Mouse (Mus musculus) testis, postnatal 10 days (tissue): ENCODE measurements around the gene Atp6v1g2.

Experiments used
- DNase-seq: peaks from one replicate; pipeline ENCODE4 v3.0.0; 2021; ENCODE audit warnings: low spot score

The Atp6v1g2 gene

GRCm38 (mm10) chr17:35233114-35233980 is at the start of gene Atp6v1g2:
Gene Atp6v1g2 (plus strand): TSS chr17:35233660.
- no peak for DNase-seq

GRCm38 (mm10) chr17:35185639-35186611 is 47.5 kb upstream of the Atp6v1g2 start:
- peak; percentile 93 for DNase-seq

GRCm38 (mm10) chr17:35186681-35187080 is 46.8 kb upstream of the Atp6v1g2 start:
- DNase-seq = no peak

- no peak for DNase-seq
Measured at GRCm38 (mm10) chr17:35187345-35187744, 46.1 kb upstream of the Atp6v1g2 start.

DNA sequence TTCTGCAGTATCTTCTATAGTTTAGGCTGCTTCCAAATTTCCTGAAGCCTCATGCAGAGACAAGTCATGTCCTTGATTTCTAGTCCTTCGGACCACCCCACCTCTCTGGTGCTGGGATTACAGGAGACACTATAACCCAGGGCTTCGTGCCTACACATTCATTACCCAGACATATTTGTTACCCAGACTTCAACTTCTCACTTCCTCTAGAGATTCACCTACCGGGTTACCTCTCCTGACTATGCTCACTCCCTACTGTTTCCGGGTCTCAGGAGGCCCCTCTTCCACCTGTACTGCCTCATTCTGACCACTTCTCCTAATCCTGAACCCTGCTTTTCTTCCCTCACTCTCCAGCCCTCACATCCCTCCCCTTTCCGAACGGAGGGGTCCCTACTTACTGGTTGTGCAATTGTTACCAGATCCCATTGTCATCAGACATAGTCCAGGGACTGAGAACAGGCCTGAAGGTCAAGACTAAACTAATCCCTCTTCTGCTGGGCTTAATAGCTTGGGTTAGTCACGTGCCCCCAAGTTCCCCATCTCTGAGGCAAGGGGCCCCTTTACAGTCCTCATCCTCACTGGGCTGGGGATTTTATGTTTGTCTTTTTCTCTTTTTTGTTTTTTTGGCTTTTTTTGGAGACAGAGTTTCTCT is 45.4 kb upstream of the Atp6v1g2 start, which contains the start of gene Lst1:
Gene Lst1 (minus strand): TSS at position 481 of the 652 bp plus-strand sequence.
- DNase-seq = no peak

DNA sequence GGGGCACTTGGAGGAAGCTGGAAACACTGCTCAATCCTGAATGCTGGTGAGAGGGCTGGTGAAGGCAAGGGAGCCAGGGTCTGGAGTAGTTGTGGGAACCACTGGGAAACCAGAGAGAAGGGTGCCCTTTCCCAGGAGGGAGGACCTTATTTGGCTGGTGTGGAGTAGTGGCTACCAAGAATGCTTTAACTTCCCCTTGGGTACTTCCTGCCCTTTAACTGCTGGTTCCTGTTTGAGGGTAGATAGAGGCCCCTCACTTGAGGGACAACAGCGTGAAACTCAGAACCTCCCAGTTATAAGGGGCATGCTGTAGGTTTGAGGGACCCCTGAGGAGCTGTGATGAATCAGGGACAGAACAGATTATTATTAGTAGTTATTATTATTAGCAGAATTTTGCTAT is 44.3 kb upstream of the Atp6v1g2 start:
- DNase-seq = no peak

GRCm38 (mm10) chr17:35190096-35190495 is 43.4 kb upstream of the Atp6v1g2 start:
- DNase-seq = no peak

DNA sequence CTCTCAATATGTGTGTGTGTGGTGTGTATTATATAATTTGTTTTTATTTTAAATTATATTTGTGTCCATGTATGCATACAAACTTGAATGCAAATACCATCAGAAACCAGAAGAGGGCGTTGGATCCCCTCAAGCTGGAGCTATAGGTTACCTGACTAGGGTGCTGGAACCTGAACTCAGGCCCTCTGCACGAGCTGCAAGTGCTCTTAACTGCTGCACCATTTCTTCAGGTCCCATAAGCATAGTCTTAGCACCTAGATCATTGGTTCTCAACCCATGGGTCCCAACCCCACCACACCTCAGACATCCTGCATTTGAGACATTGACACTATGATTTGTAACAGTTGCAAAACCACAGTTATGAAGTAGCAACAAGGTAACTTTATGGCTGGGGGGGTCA is 41.7 kb upstream of the Atp6v1g2 start:
- no peak for DNase-seq

GRCm38 (mm10) chr17:35192924-35193323 is 40.5 kb upstream of the Atp6v1g2 start:
- no peak for DNase-seq

DNA sequence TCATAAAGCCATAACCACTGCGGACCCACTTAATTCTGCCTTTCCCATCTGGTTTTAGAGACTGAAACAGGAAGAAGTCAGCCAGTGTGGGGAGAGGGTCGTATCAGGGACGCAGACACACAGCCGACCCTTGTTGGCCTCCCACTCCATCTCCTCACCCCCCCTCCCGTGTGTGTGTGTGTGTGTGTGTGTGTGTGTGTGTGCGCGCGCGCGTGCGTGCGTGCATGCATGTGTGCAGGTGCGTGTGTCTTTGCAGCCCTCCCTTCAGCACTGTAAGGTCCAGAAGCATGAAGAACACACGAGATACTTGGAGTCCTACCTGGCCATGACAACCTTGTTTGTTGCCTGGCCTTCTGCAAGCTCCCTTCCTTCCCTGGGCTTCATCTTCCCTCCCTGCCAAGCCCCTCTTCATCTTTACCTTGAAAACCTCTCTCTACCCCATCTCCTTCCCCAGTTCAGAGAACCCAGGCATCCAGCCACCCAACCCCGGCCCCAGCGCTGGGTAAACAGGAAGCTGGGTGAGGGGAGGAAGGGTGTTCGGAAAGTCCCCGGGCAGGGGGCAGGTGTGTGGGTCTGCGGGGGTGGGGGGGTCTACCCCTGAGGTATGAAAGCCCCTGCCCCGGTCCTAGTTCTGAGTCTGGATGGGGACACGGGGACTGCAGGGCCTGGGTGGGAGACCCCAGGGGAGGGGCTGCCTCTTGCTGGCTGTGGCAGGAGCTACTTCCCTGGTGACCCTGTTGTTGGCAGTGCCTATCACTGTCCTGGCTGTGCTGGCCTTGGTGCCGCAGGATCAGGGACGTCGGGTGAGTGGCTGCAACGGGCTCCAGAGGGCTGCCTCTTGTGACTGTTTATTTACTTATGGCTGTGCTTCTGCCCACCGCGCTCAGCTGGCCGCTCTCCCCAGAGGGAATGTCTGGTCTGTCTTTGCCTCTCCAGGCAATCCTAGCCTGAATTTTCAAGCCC is 39.3 kb upstream of the Atp6v1g2 start, which contains the start of gene Ltb:
Gene Ltb (plus strand): TSS at position 559 of the 963 bp plus-strand sequence.
- no peak for DNase-seq

- no peak for DNase-seq
Measured at GRCm38 (mm10) chr17:35194844-35195630, 38.4 kb upstream of the Atp6v1g2 start.

GRCm38 (mm10) chr17:35195631-35196320 is 37.7 kb upstream of the Atp6v1g2 start:
- peak; percentile 93 for DNase-seq

- DNase-seq = no peak
Measured at GRCm38 (mm10) chr17:35196321-35196641, 37.2 kb upstream of the Atp6v1g2 start.

- DNase-seq = no peak
Measured at GRCm38 (mm10) chr17:35197126-35197525, 36.3 kb upstream of the Atp6v1g2 start.

- DNase-seq = no peak
Measured at GRCm38 (mm10) chr17:35198029-35198428, 35.4 kb upstream of the Atp6v1g2 start.

DNA sequence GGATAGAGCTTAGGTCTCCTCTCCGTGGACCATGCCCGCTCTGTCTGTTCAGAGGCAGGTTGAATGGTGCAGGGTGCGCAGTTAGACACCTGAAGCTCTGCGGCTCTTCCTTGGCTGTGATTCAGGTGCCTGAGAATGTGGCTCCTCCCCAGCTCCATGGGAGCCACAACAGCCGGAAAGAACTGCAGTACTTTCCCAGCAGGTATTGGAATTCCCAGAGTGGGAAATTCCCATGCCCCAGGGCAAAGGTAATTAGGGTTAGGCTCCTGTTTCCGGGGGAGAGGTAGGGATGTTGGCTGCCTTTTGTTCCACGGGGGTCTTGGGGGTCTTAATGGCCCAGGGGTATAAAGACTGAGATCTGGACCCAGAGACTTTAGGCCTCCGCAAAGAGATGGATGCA is 34.5 kb upstream of the Atp6v1g2 start:
- DNase-seq = peak; percentile 39

- peak; percentile 35 for DNase-seq
Measured at GRCm38 (mm10) chr17:35200398-35200797, 33.1 kb upstream of the Atp6v1g2 start.

- DNase-seq = no peak
Measured at GRCm38 (mm10) chr17:35201128-35201527, 32.3 kb upstream of the Atp6v1g2 start.

- DNase-seq = peak; percentile 67
Measured at GRCm38 (mm10) chr17:35201787-35202186, 31.7 kb upstream of the Atp6v1g2 start, which contains the start of gene Tnf. Gene Tnf (minus strand): TSS chr17:35202007.
